Mouse (Mus musculus) layer of hippocampus, postnatal 14 days (tissue): Measurements from ENCODE around the gene Gm21834. TPM values are rescaled to one million over a fixed set of nuclear protein-coding genes. Genes with fewer than 3 reads are reported as not detected.

Experiments
- DNase-seq, 2 experiments: peaks; one replicate each; pipeline ENCODE4 v3.0.0; 2021 to 2022; ENCODE audit warnings: low spot score in 2 of 2, mixed read lengths in 1 of 2
- long read RNA-seq, 2 experiments: library from polyadenylated mRNA; stranded (forward); transcript quantifications; one replicate each; pipeline ENCODE4 v2.0.0; 2021
- total RNA-seq, 2 experiments: library from RNA; stranded (reverse); gene quantifications; 2 replicates each; pipeline ENCODE4 v1.2.3; 2021

Gene Gm21834
- total RNA-seq: not detected
- long read RNA-seq, experiment 1: 0 reads
- long read RNA-seq, experiment 2: 0 reads

GRCm38 (mm10) chr17:57742119-57742518 lies at the start of gene Gm21834:
Gene Gm21834, minus strand, starts transcription at chr17:57742219.
- DNase-seq: no peak

GRCm38 (mm10) chr17:57788161-57788799 lies 46.3 kb upstream of the Gm21834 start:
- DNase-seq: no peak

GRCm38 (mm10) chr17:57770904-57771303 lies 28.9 kb upstream of the Gm21834 start:
- peak; percentile 20 to 67 for DNase-seq

- DNase-seq: peak; percentile 18 to 30
These were observed 26.9 kb upstream of the Gm21834 start, which contains the start of gene Cntnap5c for GRCm38 (mm10) chr17:57768622-57769610. Gene Cntnap5c, plus strand, starts transcription at chr17:57769570.

GRCm38 (mm10) chr17:57767306-57767705 lies 25.3 kb upstream of the Gm21834 start:
- DNase-seq: peak in 1 of 2 experiments; percentile 11

- DNase-seq: no peak
These were observed 16.0 kb upstream of the Gm21834 start for GRCm38 (mm10) chr17:57758033-57758432.

- peak; percentile 32 to 64 for DNase-seq
These were observed 47.2 kb downstream of the Gm21834 start for GRCm38 (mm10) chr17:57694791-57695190.

Other genes starting within 250 kb of the Gm21834 start
- gene Vmn2r120, start 196.7 kb downstream of the Gm21834 start, total RNA-seq: under 1 TPM; 0.07 to 0.10 TPM
- gene Cntnap5c, start 27.4 kb upstream of the Gm21834 start, total RNA-seq: 10 to 100 TPM; 22.9 to 23.9 TPM